8 mouse cellular contexts compared by ENCODE assay signal in genomic region chr17:29033569-29034061, GRCm38 (mm10). TPM values are rescaled to one million over a fixed set of nuclear protein-coding genes. Genes with fewer than 3 reads are reported as not detected.
DNase-seq lines count a peak whose midpoint lies in the region; ATAC-seq lines count a peak whose summit lies in the region.

No protein-coding gene starts in this region.

- H3K27me3 ChIP-seq in heart, embryonic 12.5 days (replicated peaks): no peaks in the 10 kb centered on the region
- no peaks in the 10 kb centered on the region for H3K27me3 ChIP-seq in hindbrain, embryonic 16.5 days (replicated peaks; ENCODE audit: control insufficient read depth, insufficient read depth, low read length)
- no peaks in the 10 kb centered on the region for H3K27me3 ChIP-seq in midbrain, embryonic 10.5 days (ENCODE audit: low read depth, poor library complexity, severe bottlenecking)

- no peak for ATAC-seq in heart, embryonic 12.5 days (ENCODE audit: insufficient number of reproducible peaks, low FRiP score)
- no peak for ATAC-seq in hindbrain, embryonic 16.5 days
- ATAC-seq in frontal cortex, adult (ENCODE audit: low TSS enrichment): no peak
- no peak for ATAC-seq in monocyte, adult 5-6 weeks (replicated peaks; ENCODE audit: insufficient number of reproducible peaks, low FRiP score, low TSS enrichment, poor library complexity, severe bottlenecking)

- DNase-seq in heart, postnatal 36 days: no peak
- DNase-seq in ZHBTc4 (ENCODE audit: low read depth, low spot score): peak; percentile 64
- no peak for DNase-seq in midbrain, embryonic 10.5 days (ENCODE audit: low spot score)
- DNase-seq in thymus, postnatal 25 days: no peak

- peaks cover 31% of the 10 kb centered on the region for H3K36me3 ChIP-seq in heart, embryonic 12.5 days
- peaks cover 16% of the 10 kb centered on the region for H3K36me3 ChIP-seq in hindbrain, embryonic 16.5 days (ENCODE audit: control insufficient read depth, insufficient read depth, low read length)
- H3K36me3 ChIP-seq in midbrain, embryonic 10.5 days: peaks cover 48% of the 10 kb centered on the region

- H3K4me2 ChIP-seq in heart, embryonic 12.5 days: peak overlapping the region; percentile 99
- peak overlapping the region; percentile 75 for H3K4me2 ChIP-seq in hindbrain, embryonic 16.5 days (ENCODE audit: low read length)

- H3K4me1 ChIP-seq in heart, embryonic 12.5 days (replicated peaks): peaks cover 28% of the 10 kb centered on the region
- peaks cover 28% of the 10 kb centered on the region for H3K4me1 ChIP-seq in hindbrain, embryonic 16.5 days (ENCODE audit: control insufficient read depth, insufficient read depth, low read depth, low read length)
- H3K4me1 ChIP-seq in midbrain, embryonic 10.5 days: peaks cover 35% of the 10 kb centered on the region

- 0 out of 2 replicates have a peak overlapping the region, but pooled peaks have one; percentile 1 for H3K27ac ChIP-seq in heart, embryonic 12.5 days (ENCODE audit: poor library complexity, severe bottlenecking)
- H3K27ac ChIP-seq in hindbrain, embryonic 16.5 days (ENCODE audit: low read depth, low read length): no peak overlapping the region
- H3K27ac ChIP-seq in midbrain, embryonic 10.5 days (replicated peaks): peak overlapping the region; percentile 99

- under 1% methylated on average over 6 of the region's 6 CpGs for WGBS in heart, embryonic 12.5 days
- 1% methylated on average over 6 of the region's 6 CpGs for WGBS in hindbrain, embryonic 16.5 days
- WGBS in midbrain, embryonic 10.5 days: under 1% methylated on average over 6 of the region's 6 CpGs

- H3K9ac ChIP-seq in heart, embryonic 12.5 days: peak overlapping the region; percentile 97
- H3K9ac ChIP-seq in hindbrain, embryonic 16.5 days (ENCODE audit: low read depth, low read length): peak overlapping the region; percentile 87

- peak overlapping the region; percentile 73 for H3K4me3 ChIP-seq in heart, embryonic 12.5 days
- H3K4me3 ChIP-seq in hindbrain, embryonic 16.5 days (ENCODE audit: low read length): peak overlapping the region; percentile 59
- H3K4me3 ChIP-seq in midbrain, embryonic 10.5 days: peak overlapping the region; percentile 89

- intact Hi-C loops in heart, postnatal 36 days (cut with DNase I): no loop called here

- H3K9me3 ChIP-seq in heart, embryonic 12.5 days (replicated peaks): no peaks in the 10 kb centered on the region
- no peaks in the 10 kb centered on the region for H3K9me3 ChIP-seq in hindbrain, embryonic 16.5 days (ENCODE audit: control insufficient read depth, low read length)
- no peaks in the 10 kb centered on the region for H3K9me3 ChIP-seq in midbrain, embryonic 10.5 days (replicated peaks)

RNA-seq across cellular contexts. Expression of gene Srsf3, which starts 1.2 kb away (rescaled TPM):
- polyA plus RNA-seq in heart, embryonic 12.5 days (2016; fragmentation: Nextera tagmentation; extraction: Ambion mirVana): 406 and 412 TPM in 2 replicates
- 10 to 100 TPM; 54.9 to 60.9 TPM for total RNA-seq in heart, postnatal 36 days (2021)
- polyA plus RNA-seq in hindbrain, embryonic 16.5 days (2015; fragmentation: Nextera tagmentation; extraction: Ambion mirVana): 356 and 408 TPM in 2 replicates
- polyA plus RNA-seq in midbrain, embryonic 10.5 days (2016; fragmentation: Nextera tagmentation; extraction: Ambion mirVana): 789 and 839 TPM in 2 replicates
- 679 to 753 TPM (median 702 TPM) in 3 replicates for total RNA-seq in monocyte, adult 5-6 weeks (2017)

RNA-seq across cellular contexts. Expression of gene Stk38, which starts 25.8 kb away (rescaled TPM):
- polyA plus RNA-seq in heart, embryonic 12.5 days (2016; fragmentation: Nextera tagmentation; extraction: Ambion mirVana): 91.0 and 94.3 TPM in 2 replicates
- 10 to 100 TPM; 30.2 to 36.2 TPM for total RNA-seq in heart, postnatal 36 days (2021)
- 71.8 and 89.7 TPM in 2 replicates for polyA plus RNA-seq in hindbrain, embryonic 16.5 days (2015; fragmentation: Nextera tagmentation; extraction: Ambion mirVana)
- polyA plus RNA-seq in midbrain, embryonic 10.5 days (2016; fragmentation: Nextera tagmentation; extraction: Ambion mirVana): 115 and 130 TPM in 2 replicates
- 369 to 443 TPM (median 402 TPM) in 3 replicates for total RNA-seq in monocyte, adult 5-6 weeks (2017)

RNA-seq across cellular contexts. Expression of gene Cdkn1a, which starts 57.2 kb away (rescaled TPM):
- polyA plus RNA-seq in heart, embryonic 12.5 days (2016; fragmentation: Nextera tagmentation; extraction: Ambion mirVana): 43.2 and 45.3 TPM in 2 replicates
- 10 to 100 TPM; 40.8 to 83.9 TPM for total RNA-seq in heart, postnatal 36 days (2021)
- polyA plus RNA-seq in hindbrain, embryonic 16.5 days (2015; fragmentation: Nextera tagmentation; extraction: Ambion mirVana): 138 and 184 TPM in 2 replicates
- 19.1 and 24.8 TPM in 2 replicates for polyA plus RNA-seq in midbrain, embryonic 10.5 days (2016; fragmentation: Nextera tagmentation; extraction: Ambion mirVana)
- total RNA-seq in monocyte, adult 5-6 weeks (2017): 10.7 to 29.2 TPM (median 15.7 TPM) in 3 replicates
